ENCODE assay signal across 21 mouse cellular contexts in the genomic region with DNA sequence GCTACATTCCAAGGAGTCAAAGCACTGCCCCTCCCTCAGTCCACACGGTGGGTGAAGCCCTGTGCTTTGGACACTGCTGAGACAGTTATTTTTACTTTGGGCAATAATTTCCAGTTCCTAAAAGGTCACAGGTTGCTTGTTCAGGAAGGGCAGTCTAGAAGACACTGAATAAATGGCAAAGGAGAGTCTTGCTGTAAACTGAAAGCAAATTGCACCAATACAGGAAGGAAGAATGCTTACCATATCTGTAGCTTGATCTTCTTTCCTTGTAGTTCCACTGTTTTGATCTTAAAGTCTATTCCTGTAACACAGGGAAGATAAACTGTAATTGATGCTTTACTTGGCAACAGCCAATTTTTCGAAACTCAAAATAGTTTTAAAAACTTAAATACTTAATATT. TPM values are rescaled to one million over a fixed set of nuclear protein-coding genes. Genes with fewer than 3 reads are reported as not detected.
DNase-seq lines count a peak whose midpoint lies in the region; ATAC-seq and TF ChIP-seq lines count a peak whose summit lies in the region.
"Had no signal": no experiment of that assay in that cellular context is flagged by ENCODE, and none has a peak within 500 bp of the region (broad histone marks: within the 10 kb centered on the region; RNA-seq: fewer than 3 reads in every experiment).

No protein-coding gene starts in this region.

- DNase-seq in CD4-positive, CD25-positive, alpha-beta regulatory T cell, adult 2 months (ENCODE audit: low read depth, low spot score): peak; percentile 23
- DNase-seq in MEL (ENCODE audit: low read depth, low spot score): no peak
- peak; percentile 32 for DNase-seq in induced T-regulatory cell, adult 2 months (ENCODE audit: low read depth)
- peak; percentile 47 for DNase-seq in naive thymus-derived CD4-positive, alpha-beta T cell, adult 2 months (ENCODE audit: low read depth)
- DNase-seq in gastrocnemius, postnatal 4 days (ENCODE audit: low spot score in 2 of 2): no peak
- no peak for DNase-seq in lung, postnatal 25 days (ENCODE audit: low spot score)
- DNase-seq: adrenal gland, postnatal 14 days; cerebellum, adult 8-10 months; cerebellum, postnatal 36 days; heart, adult 18-20 months; heart, postnatal 10 days; kidney, adult 18-20 months; kidney, postnatal 10 days; lung, adult 18-20 months; lung, postnatal 14 days; thymus, postnatal 14 days had no signal

- TF ChIP-seq RAD21 in MEL (IDR thresholded peaks at IDR 0.05; ENCODE audit: low read depth, low read length): no peak

- no peak overlapping the region for H3K4me3 ChIP-seq in MEL (ENCODE audit: control insufficient read depth in 1 of 2, insufficient read depth in 1 of 2, low read depth in 2 of 2, low read length in 2 of 2)
- no peak overlapping the region for H3K4me3 ChIP-seq in neural tube, embryonic 15.5 days (replicated peaks)
- H3K4me3 ChIP-seq: forebrain, embryonic 13.5 days; heart, embryonic 12.5 days; layer of hippocampus, adult 2 months had no signal

- peaks cover 9 to 13% of the 10 kb centered on the region in 2 experiments for H3K4me1 ChIP-seq in MEL (ENCODE audit: control insufficient read depth in 1 of 2, insufficient read depth in 2 of 2, low read length in 2 of 2)
- no peaks in the 10 kb centered on the region for H3K4me1 ChIP-seq in neural tube, embryonic 15.5 days
- H3K4me1 ChIP-seq: forebrain, embryonic 13.5 days had no signal

- 72% methylated on average over 2 of the region's 2 CpGs for WGBS in neural tube, embryonic 15.5 days

- no peak overlapping the region for H3K4me2 ChIP-seq in neural tube, embryonic 15.5 days
- H3K4me2 ChIP-seq: forebrain, embryonic 13.5 days; heart, embryonic 12.5 days had no signal

- no peaks in the 10 kb centered on the region for H3K9me3 ChIP-seq in MEL (replicated peaks; ENCODE audit: insufficient read depth, low read length)
- H3K9me3 ChIP-seq in neural tube, embryonic 15.5 days (replicated peaks): no peaks in the 10 kb centered on the region
- H3K9me3 ChIP-seq: heart, embryonic 12.5 days had no signal

- TF ChIP-seq CTCF in MEL (IDR thresholded peaks at IDR 0.05 in 2 of 3, conservative IDR thresholded peaks at IDR 0.05 in 1 of 3; ENCODE audit: control insufficient read depth in 1 of 3, insufficient read depth in 1 of 3, low read depth in 2 of 3, low read length in 3 of 3, poor library complexity in 1 of 3, severe bottlenecking in 1 of 3): no peak

- no peaks in the 10 kb centered on the region for H3K27me3 ChIP-seq in MEL (ENCODE audit: control insufficient read depth in 1 of 2, insufficient read depth in 2 of 2, low read length in 2 of 2)
- H3K27me3 ChIP-seq in neural tube, embryonic 15.5 days (replicated peaks): no peaks in the 10 kb centered on the region
- H3K27me3 ChIP-seq: forebrain, embryonic 13.5 days; heart, embryonic 12.5 days had no signal

- no peak overlapping the region for H3K27ac ChIP-seq in MEL (ENCODE audit: control insufficient read depth, low read depth, low read length)
- H3K27ac ChIP-seq in neural tube, embryonic 15.5 days (replicated peaks): no peak overlapping the region
- H3K27ac ChIP-seq: forebrain, embryonic 13.5 days; hindbrain, postnatal 0 days; layer of hippocampus, adult 2 months had no signal

- peak in 1 of 2 experiments; percentile 11; a peak in 1 of 4 replicates for TF ChIP-seq EP300 in MEL (IDR thresholded peaks at IDR 0.05; ENCODE audit: low read depth in 1 of 2, low read length in 2 of 2)

- no peak for ATAC-seq in neural tube, embryonic 15.5 days (ENCODE audit: low FRiP score)
- ATAC-seq: forebrain, embryonic 13.5 days; hindbrain, postnatal 0 days had no signal

- peaks cover 13 to 21% of the 10 kb centered on the region in 2 experiments for H3K36me3 ChIP-seq in MEL (ENCODE audit: control insufficient read depth in 1 of 2, insufficient read depth in 2 of 2, low read length in 2 of 2)
- peaks cover 14% of the 10 kb centered on the region; the same call in 1 of the 2 replicates for H3K36me3 ChIP-seq in neural tube, embryonic 15.5 days

- no peak overlapping the region for H3K9ac ChIP-seq in MEL (ENCODE audit: control insufficient read depth, low read depth, low read length, poor library complexity, severe bottlenecking)
- H3K9ac ChIP-seq in neural tube, embryonic 15.5 days (replicated peaks): no peak overlapping the region
- H3K9ac ChIP-seq: forebrain, embryonic 13.5 days; heart, embryonic 12.5 days had no signal

- peaks cover 36% of the 10 kb centered on the region for H3K79me2 ChIP-seq in MEL (ENCODE audit: control insufficient read depth, insufficient read depth, low read length, poor library complexity)

- TF ChIP-seq POLR2A in MEL (IDR thresholded peaks at IDR 0.05; ENCODE audit: control insufficient read depth in 1 of 2, insufficient read depth in 1 of 2, low read depth in 1 of 2, low read length in 2 of 2, poor library complexity in 1 of 2): no peak

TF ChIP-seq in MEL, 35 proteins besides CTCF, POLR2A, EP300 and RAD21:
- TF ChIP-seq RCOR1 (IDR thresholded peaks at IDR 0.05; ENCODE audit: low read depth, low read length): no peak
- no peak for TF ChIP-seq MAX (IDR thresholded peaks at IDR 0.05; ENCODE audit: low read length)
- peak; percentile 45 for TF ChIP-seq GATA1 (IDR thresholded peaks at IDR 0.05; ENCODE audit: low read depth, low read length)
- TF ChIP-seq TCF12 (IDR thresholded peaks at IDR 0.05; ENCODE audit: low read depth, low read length): no peak
- no peak for TF ChIP-seq TAL1 (IDR thresholded peaks at IDR 0.05; ENCODE audit: low read length)

RNA-seq across cellular contexts. Expression of gene Rab10, which starts 45.3 kb away (rescaled TPM):
- total RNA-seq in MEL (2012; rRNA removed): 62.5 and 67.7 TPM in 2 replicates
- polyA plus RNA-seq in MEL (2012; ENCODE audit: insufficient read depth in 1 of 2, insufficient read length in 2 of 2, low read depth in 1 of 2, low replicate concordance in 2 of 2, missing spikeins in 1 of 2): 10 to 100 TPM; 41.3 to 71.8 TPM
- 100 to 1,000 TPM; 196 to 210 TPM for total RNA-seq in gastrocnemius, postnatal 4 days (2021)
- polyA plus RNA-seq in neural tube, embryonic 15.5 days (2015; fragmentation: Nextera tagmentation; extraction: Ambion mirVana): 135 and 148 TPM in 2 replicates

Comparison
In these comparisons a context has a peak if more than half of its experiments do, and no peak if none do; other contexts are left out.
1. DNase-seq: peak in CD4-positive, CD25-positive, alpha-beta regulatory T cell, adult 2 months (single experiment), induced T-regulatory cell, adult 2 months (single experiment) and naive thymus-derived CD4-positive, alpha-beta T cell, adult 2 months (single experiment); none in MEL (single experiment), gastrocnemius, postnatal 4 days (0 of 2) and lung, postnatal 25 days (single experiment).